Mouse (Mus musculus): ENCODE results near the gene Cct4. TPM values are rescaled to one million over a fixed set of nuclear protein-coding genes. Genes with fewer than 3 reads are reported as not detected.

The Cct4 gene
- total RNA-seq, 2 experiments from 2014 or later, result 97.1 to 104 TPM

DNA sequence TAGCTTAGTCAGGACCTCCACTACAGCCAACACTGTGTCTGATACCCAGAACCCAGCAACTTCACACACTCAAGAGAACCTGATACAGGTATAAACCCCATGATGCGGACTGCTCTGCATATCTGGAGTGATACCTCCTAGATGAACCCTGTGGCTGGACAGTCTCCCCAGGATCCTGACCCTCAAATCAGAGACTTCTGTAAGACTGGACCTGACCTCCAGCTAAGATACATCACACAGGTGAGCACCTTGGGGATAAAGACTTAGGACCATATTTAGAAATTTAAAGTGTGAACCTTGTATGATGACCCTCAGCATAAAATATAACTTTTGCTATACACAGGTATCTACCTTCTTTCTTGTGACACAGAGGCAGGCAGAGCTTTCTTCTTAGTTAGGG, 19.8 kb upstream of the Cct4 start:
- Histone ChIP-seq H3K4me3 (no peak overlapping the region), H3K27ac (no peak overlapping the region)
- no peak for TF ChIP-seq CTCF (IDR thresholded peaks at IDR 0.05)
- no peak for DNase-seq (ENCODE audit: extremely low spot score in 1 of 2, low spot score in 2 of 2)
- intact Hi-C loops (cut with DNase I), result loop anchor here (2.0 to 5.0 kb wide), 2 partner anchors 340 to 683 kb away; no protein-coding TSS in a partner anchor

DNA sequence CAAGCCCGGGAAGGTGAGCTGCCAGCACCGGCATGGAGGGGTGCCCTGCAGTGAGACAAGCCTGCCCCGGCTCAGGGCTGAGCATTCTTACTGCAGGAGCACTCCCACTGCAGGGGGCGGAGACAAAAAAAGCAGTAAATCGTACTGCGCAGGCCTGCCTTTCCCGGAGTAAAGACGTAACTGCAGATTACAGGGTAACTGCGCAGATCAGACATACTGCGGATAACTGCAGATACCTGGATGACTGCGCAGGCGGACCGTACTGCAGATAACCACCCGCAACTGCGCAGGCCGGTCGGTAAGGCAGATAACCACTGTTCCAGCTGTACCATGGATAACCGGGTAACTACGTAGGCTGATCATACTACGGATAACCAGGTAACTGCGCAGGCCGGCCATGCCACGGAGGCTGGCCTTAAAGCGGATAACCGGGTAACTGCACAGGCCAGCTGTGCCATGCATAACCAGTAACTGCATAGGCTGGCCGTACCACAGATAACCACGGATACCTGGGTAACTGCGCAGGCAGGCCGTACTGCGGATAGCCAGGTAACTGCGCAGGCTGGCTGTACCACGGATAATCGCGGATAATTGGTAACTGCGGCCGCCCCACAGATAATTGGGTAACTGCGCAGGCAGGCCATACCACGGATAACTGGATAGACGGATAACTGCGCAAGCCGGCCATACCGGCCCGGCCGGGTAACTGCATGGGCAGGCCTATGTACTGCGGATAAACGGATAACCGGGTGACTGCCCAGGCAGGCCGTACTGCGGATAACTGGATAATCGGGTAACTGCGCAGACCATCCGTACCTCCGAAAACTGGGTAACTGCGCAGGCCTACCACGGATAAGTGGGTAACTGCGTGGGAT, 18.2 kb upstream of the Cct4 start, which contains the start of gene Zrsr1:
Gene Zrsr1, plus strand, starts transcription at position 171 of the 875 bp plus-strand sequence.
- intact Hi-C loops (cut with DNase I), result loop anchor here (2.0 to 5.0 kb wide), 3 partner anchors 341 to 685 kb away; partner anchors contain the start of gene Tmem17
- peak within 1 kb of the TSS; percentile 96 for H3K27ac ChIP-seq
- TF ChIP-seq CTCF (IDR thresholded peaks at IDR 0.05), result no peak; the same call in 1 of the 2 replicates

DNA sequence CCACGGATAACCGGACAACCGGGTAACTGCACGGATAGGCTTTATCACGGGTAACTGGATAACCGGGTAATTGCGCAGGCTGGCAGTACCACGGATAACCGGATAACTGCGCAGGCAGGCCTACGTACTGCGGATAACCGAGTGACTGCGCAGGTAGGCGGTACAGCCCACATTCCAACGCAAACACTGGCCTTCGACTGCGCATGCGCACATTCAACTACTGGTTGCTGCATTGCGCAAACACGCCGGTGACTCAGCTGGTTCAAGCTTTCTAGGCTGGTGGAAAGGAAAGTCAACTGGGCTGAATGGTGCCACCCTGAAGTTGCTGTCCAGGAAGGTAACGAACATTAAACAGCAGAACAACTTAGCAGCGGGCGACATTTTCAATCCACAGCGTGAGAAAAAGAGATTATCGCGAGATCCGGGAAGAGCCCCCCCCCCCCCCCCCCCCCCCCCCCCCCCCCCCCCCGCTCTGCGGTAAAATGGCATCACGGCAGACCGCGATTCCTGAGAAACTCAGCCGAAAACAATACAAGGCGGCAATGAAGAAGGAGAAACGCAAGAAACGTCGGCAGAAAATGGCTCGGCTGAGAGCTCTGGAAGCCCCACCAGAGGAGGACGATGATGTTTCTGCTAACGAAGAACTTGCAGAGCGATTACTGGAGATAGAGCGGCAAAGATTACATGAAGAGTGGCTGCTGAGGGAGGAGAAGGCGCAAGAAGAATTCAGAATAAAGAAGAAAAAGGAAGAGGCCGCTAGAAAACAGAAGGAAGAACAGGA, 17.4 kb upstream of the Cct4 start:
- no peak for TF ChIP-seq CTCF (IDR thresholded peaks at IDR 0.05)
- H3K27ac ChIP-seq, result peak overlapping the region; percentile 96
- peak overlapping the region; percentile 69 for H3K4me3 ChIP-seq
- DNase-seq (ENCODE audit: extremely low spot score in 1 of 2, low spot score in 2 of 2), result peak; percentile 84 to 86
- intact Hi-C loops (cut with DNase I), result loop anchor here (2.0 to 5.0 kb wide), 2 partner anchors 460 to 686 kb away; partner anchors contain the start of gene Tmem17

More for the DNA sequence above, 18.2 kb upstream of the Cct4 start, which contains the start of gene Zrsr1:
- peak; percentile 68 to 71 for DNase-seq (ENCODE audit: extremely low spot score in 1 of 2, low spot score in 2 of 2)
- peak within 1 kb of the TSS; percentile 69 for H3K4me3 ChIP-seq

DNA sequence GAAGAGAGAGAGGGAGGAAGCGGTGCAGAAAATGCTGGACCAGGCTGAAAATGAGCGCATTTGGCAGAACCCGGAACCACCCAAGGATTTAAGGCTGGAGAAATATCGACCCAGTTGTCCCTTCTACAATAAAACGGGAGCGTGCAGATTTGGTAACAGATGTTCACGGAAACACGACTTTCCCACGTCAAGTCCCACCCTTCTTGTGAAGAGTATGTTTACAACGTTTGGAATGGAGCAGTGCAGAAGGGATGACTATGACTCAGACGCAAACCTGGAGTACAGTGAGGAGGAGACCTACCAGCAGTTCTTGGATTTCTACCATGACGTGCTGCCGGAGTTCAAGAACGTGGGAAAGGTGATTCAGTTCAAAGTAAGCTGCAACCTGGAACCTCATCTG, 16.7 kb upstream of the Cct4 start:
- peak in 1 of 2 experiments; percentile 31 for DNase-seq (ENCODE audit: extremely low spot score in 1 of 2, low spot score in 2 of 2)
- intact Hi-C loops (cut with DNase I), result loop anchor here (2.0 to 5.0 kb wide), 2 partner anchors 461 to 686 kb away; partner anchors contain the start of gene Tmem17
- TF ChIP-seq CTCF (IDR thresholded peaks at IDR 0.05), result no peak
- peak overlapping the region; percentile 96 for H3K27ac ChIP-seq
- peak overlapping the region; percentile 69 for H3K4me3 ChIP-seq

DNA sequence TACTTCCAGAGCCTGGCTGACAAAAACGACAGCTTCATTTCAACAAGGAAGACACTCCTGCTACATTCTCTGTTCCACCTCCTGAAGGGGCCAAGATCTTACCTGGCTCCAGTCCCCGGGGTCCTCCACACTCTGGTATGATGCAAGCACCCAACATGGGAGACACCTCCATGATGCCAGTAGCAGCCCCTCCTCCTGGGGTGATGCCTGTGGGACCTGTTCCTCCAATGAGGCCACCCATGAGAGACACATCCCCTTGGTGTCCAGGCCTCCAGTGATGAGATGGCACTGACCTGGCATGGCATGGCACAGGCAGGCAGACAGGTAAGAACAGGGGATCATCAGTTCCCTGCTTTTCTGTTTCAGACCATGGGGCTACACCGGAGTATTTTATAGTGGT, 12.1 kb upstream of the Cct4 start:
- TF ChIP-seq CTCF (IDR thresholded peaks at IDR 0.05), result no peak
- no peak overlapping the region for H3K27ac ChIP-seq
- intact Hi-C loops (cut with DNase I), result no loop called here
- no peak overlapping the region; the same call in 1 of the 2 replicates for H3K4me3 ChIP-seq
- DNase-seq (ENCODE audit: extremely low spot score in 1 of 2, low spot score in 2 of 2), result no peak

DNA sequence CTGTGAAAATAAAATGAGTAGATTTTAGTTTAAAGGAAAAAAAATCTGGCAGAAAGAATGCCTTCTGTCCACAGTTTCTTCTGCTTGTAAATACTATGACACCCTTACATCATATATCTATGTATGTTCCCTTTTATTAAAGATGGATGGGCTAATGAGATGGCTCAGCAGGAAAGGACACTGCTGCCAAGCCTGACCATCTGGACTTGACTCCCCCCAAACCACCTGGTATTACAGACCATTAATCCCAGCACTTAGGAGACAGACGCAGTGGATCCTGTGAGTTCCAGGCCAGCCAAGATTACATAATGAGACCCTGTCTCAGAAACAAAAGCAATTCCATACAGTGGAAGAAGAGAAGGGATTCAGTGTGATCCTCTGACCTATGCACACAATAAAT, 11.6 kb upstream of the Cct4 start:
- Histone ChIP-seq H3K4me3 (no peak overlapping the region), H3K27ac (no peak overlapping the region)
- no peak for DNase-seq (ENCODE audit: extremely low spot score in 1 of 2, low spot score in 2 of 2)
- no peak for TF ChIP-seq CTCF (IDR thresholded peaks at IDR 0.05)
- intact Hi-C loops (cut with DNase I), result no loop called here

DNA sequence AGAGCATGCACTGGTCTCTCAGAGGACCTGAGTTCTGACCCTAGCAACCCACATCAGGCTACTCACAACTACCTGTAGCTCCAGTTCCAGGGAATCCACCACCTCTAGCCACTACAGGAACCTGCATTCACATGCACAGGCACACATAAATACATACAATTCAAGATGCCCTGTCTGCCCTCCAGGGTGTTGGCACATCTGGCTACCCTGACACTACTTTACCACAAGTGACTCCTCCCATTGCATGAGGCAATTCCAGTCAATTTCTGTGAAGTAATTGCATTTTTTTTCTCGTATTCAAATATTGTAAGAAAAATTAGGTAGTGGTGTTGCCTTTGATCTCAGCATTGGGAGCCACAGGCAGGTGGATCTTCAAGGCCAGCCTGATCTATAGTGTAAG, 11.1 kb upstream of the Cct4 start:
- no peak for TF ChIP-seq CTCF (IDR thresholded peaks at IDR 0.05)
- intact Hi-C loops (cut with DNase I), result no loop called here
- DNase-seq (ENCODE audit: extremely low spot score in 1 of 2, low spot score in 2 of 2), result no peak
- Histone ChIP-seq H3K4me3 (no peak overlapping the region), H3K27ac (no peak overlapping the region)

DNA sequence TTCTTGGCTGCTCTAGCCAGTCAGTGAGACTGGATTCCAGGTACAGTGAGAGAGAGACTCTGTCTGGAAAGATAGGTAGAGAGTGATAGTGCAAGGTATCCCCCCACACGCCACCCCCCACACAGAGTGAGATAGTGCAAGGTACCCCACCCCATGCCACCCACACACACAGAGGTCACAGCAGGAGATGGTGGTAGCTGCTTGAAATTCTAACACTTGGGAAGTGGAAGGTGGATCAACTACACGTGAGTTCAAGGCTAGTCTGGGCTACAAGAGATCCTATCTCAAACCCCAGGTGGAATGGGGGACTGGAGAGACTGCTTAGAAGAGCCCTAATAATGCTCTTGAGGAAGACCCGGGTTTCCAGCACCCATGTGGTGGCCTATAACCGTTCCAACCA, 9.3 kb upstream of the Cct4 start:
- H3K27ac ChIP-seq, result no peak overlapping the region
- H3K4me3 ChIP-seq, result peak overlapping the region; percentile 54
- TF ChIP-seq CTCF (IDR thresholded peaks at IDR 0.05), result no peak
- DNase-seq (ENCODE audit: extremely low spot score in 1 of 2, low spot score in 2 of 2), result no peak
- intact Hi-C loops (cut with DNase I), result no loop called here

DNA sequence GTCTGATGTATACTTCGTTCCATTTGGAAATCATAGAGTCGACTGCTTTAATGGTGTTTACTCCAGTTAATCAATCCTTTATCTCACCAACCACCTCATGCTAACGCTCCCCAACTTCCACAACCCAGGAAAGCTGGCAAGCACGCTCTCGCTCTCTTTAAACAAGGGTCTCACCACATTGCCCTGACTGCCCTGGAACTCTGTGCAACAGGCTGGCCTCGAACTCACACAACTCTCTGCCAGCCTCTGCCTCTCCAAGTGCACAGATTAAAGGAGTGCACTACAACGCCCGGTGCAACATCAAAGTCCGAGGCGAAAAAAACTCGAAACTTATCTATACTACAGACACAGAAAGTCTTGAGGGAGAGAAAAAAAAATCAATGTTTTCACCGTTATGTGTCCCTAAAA, 8.8 kb upstream of the Cct4 start:
- Histone ChIP-seq H3K27ac (peak overlapping the region; percentile 80), H3K4me3 (peak overlapping the region; percentile 54)
- intact Hi-C loops (cut with DNase I), result no loop called here
- TF ChIP-seq CTCF (IDR thresholded peaks at IDR 0.05), result no peak
- DNase-seq (ENCODE audit: extremely low spot score in 1 of 2, low spot score in 2 of 2), result no peak

DNA sequence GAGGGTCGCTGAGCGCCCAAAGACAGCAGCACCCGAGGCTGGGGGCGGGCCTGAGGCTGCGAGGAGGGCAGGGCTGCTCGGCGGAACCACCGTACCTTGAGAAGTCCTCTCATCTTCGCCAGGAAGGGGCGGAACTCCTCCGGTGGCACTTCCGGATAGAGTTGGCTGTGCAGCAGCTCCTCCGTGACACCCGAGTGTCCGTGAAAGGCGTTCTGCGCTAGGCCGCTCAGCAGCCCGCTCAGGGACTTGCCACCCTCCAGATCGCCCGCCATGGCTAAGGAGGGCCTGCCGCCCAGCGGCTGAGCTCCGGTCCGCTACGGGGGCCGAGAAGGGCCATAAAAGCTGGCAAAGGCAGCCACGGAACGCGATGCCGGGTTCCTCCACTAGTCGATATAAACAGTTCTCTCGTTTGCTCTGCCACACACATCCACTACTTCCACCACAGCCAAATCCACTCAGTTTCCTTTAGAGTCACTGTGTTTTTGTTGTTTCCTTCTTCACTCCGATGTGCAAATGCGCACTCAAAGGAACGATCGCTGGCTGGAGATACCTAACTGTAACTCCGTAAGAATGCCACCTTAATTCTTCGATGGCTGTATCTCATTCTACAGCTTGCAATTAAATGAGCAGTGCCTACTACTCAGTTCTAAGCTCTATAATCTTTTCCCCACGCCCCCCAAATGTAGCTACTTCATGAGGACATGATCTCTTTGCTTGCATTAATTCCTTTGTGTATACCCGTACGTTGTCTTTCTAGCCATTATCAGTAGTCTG, 8.1 kb upstream of the Cct4 start, which contains the start of the genes Gm28048 and Commd1:
Gene Gm28048, minus strand, starts transcription at position 107 of the 774 bp plus-strand sequence.
Gene Commd1, minus strand, starts transcription at position 399 of the 774 bp plus-strand sequence.
- intact Hi-C loops (cut with DNase I), result no loop called here
- peak within 1 kb of the TSS; percentile 54 for H3K4me3 ChIP-seq
- DNase-seq (ENCODE audit: extremely low spot score in 1 of 2, low spot score in 2 of 2), result peak; percentile 96 to 98
- peak within 1 kb of the TSS; percentile 80 for H3K27ac ChIP-seq
- peak; percentile 72 for TF ChIP-seq CTCF (IDR thresholded peaks at IDR 0.05)

DNA sequence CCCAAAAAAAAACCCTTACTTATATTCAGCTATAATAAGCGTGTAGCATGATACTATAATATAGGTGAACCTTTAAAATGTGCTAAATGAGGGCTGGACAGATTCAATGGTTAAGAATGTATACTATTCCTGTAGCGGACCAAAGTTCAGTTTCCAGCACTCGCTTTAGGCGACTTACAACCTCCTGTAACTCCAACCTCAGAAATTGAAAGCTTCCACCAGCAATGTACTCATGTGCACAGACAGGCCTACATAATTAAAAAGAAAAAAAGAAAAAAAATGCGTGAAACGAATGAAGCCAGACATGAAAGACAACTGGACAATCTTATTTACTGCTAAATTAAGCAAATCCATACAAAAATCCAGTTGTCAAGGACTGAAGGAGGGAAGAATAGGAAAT, 7.5 kb upstream of the Cct4 start:
- H3K27ac ChIP-seq, result peak overlapping the region; percentile 80; the same call in 1 of the 2 replicates
- intact Hi-C loops (cut with DNase I), result no loop called here
- DNase-seq (ENCODE audit: extremely low spot score in 1 of 2, low spot score in 2 of 2), result no peak
- H3K4me3 ChIP-seq, result no peak overlapping the region
- no peak for TF ChIP-seq CTCF (IDR thresholded peaks at IDR 0.05)
